7 mouse cellular contexts compared by ENCODE assay signal in genomic region chrX:104201592-104202139, GRCm38 (mm10). TPM values are rescaled to one million over a fixed set of nuclear protein-coding genes. Genes with fewer than 3 reads are reported as not detected.
A peak's percentile ranks its signal among the peaks of the same experiment; 100 is the strongest.
DNase-seq lines count a peak whose midpoint lies in the region; ATAC-seq and TF ChIP-seq lines count a peak whose summit lies in the region.

No protein-coding gene starts in this region.

- TF ChIP-seq CTCF in lung, adult 2 months (IDR thresholded peaks at IDR 0.05; ENCODE audit: insufficient read depth, low read length): no peak

- no peak for TF ChIP-seq POLR2A in lung, adult 2 months (IDR thresholded peaks at IDR 0.05; ENCODE audit: borderline replicate concordance, extremely low read depth, low read depth, low read length)

- ATAC-seq in lung, embryonic 15.5 days (ENCODE audit: borderline replicate concordance, extremely low read depth, low FRiP score, low TSS enrichment): no peak
- peak; percentile 35 for ATAC-seq in forebrain, embryonic 15.5 days (replicated peaks)
- ATAC-seq in limb, embryonic 15.5 days (ENCODE audit: insufficient number of reproducible peaks, low FRiP score, low TSS enrichment, low read depth): no peak

- peak overlapping the region; percentile 84 for H3K27ac ChIP-seq in lung, embryonic 15.5 days
- peak overlapping the region; percentile 97 for H3K27ac ChIP-seq in forebrain, embryonic 15.5 days (replicated peaks)
- no peak overlapping the region for H3K27ac ChIP-seq in limb, embryonic 15.5 days

- WGBS in lung, embryonic 15.5 days: 21% methylated on average over 16 of the region's 21 CpGs
- WGBS in lung, adult 2 months: 32% methylated on average over 21 of the region's 21 CpGs
- 29% methylated on average over 21 of the region's 21 CpGs for WGBS in forebrain, embryonic 15.5 days
- WGBS in limb, embryonic 15.5 days: 25% methylated on average over 21 of the region's 21 CpGs

- peak overlapping the region; percentile 71 for H3K4me2 ChIP-seq in lung, embryonic 15.5 days
- peak overlapping the region; percentile 55 for H3K4me2 ChIP-seq in forebrain, embryonic 15.5 days (replicated peaks)
- peak overlapping the region; percentile 64 for H3K4me2 ChIP-seq in limb, embryonic 15.5 days

- no peaks in the 10 kb centered on the region for H3K36me3 ChIP-seq in lung, embryonic 15.5 days
- H3K36me3 ChIP-seq in forebrain, embryonic 15.5 days: no peaks in the 10 kb centered on the region
- no peaks in the 10 kb centered on the region for H3K36me3 ChIP-seq in limb, embryonic 15.5 days

- peaks cover 25% of the 10 kb centered on the region; the same call in 1 of the 2 replicates for H3K27me3 ChIP-seq in lung, embryonic 15.5 days
- H3K27me3 ChIP-seq in forebrain, embryonic 15.5 days: 0 out of 2 replicates have a peak, but pooled peaks cover 4% of the 10 kb centered on the region
- peaks cover 30% of the 10 kb centered on the region for H3K27me3 ChIP-seq in limb, embryonic 15.5 days

- H3K9me3 ChIP-seq in lung, embryonic 15.5 days: no peaks in the 10 kb centered on the region
- H3K9me3 ChIP-seq in forebrain, embryonic 15.5 days: no peaks in the 10 kb centered on the region
- H3K9me3 ChIP-seq in limb, embryonic 15.5 days: no peaks in the 10 kb centered on the region

- H3K4me1 ChIP-seq in lung, embryonic 15.5 days: no peaks in the 10 kb centered on the region
- no peaks in the 10 kb centered on the region for H3K4me1 ChIP-seq in lung, adult 2 months (ENCODE audit: control insufficient read depth, insufficient read depth, low read length)
- peaks cover 11% of the 10 kb centered on the region for H3K4me1 ChIP-seq in forebrain, embryonic 15.5 days
- no peaks in the 10 kb centered on the region for H3K4me1 ChIP-seq in limb, embryonic 15.5 days

- peak overlapping the region; percentile 56 for H3K4me3 ChIP-seq in lung, embryonic 15.5 days
- no peak overlapping the region for H3K4me3 ChIP-seq in lung, adult 2 months (replicated peaks; ENCODE audit: extremely low read depth, low read depth, low read length)
- H3K4me3 ChIP-seq in forebrain, embryonic 15.5 days: peak overlapping the region; percentile 69
- H3K4me3 ChIP-seq in limb, embryonic 15.5 days: peak overlapping the region; percentile 55

- DNase-seq in lung, adult 2 months: no peak
- DNase-seq in right cerebral cortex, postnatal 14 days: peak; percentile 15
- no peak for DNase-seq in layer of hippocampus, adult 9-10 months (ENCODE audit: low spot score)
- no peak for DNase-seq in layer of hippocampus, adult 18-20 months (ENCODE audit: low spot score in 2 of 2)

- H3K9ac ChIP-seq in lung, embryonic 15.5 days: peak overlapping the region; percentile 54; the same call in 1 of the 2 replicates
- peak overlapping the region; percentile 73 for H3K9ac ChIP-seq in forebrain, embryonic 15.5 days (replicated peaks)
- no peak overlapping the region for H3K9ac ChIP-seq in limb, embryonic 15.5 days

RNA-seq across cellular contexts. Expression of gene Nexmif, which starts 0.7 kb away (rescaled TPM):
- 6.7 and 7.7 TPM in 2 replicates for polyA plus RNA-seq in lung, embryonic 15.5 days (2015; fragmentation: Nextera tagmentation; extraction: Ambion mirVana)
- polyA plus RNA-seq in lung, adult 2 months (2012; rRNA removed): 0.71 and 0.87 TPM in 2 replicates
- polyA plus RNA-seq in forebrain, embryonic 15.5 days (2015; fragmentation: Nextera tagmentation; extraction: Ambion mirVana): 17.0 and 17.8 TPM in 2 replicates
- 2.7 and 3.3 TPM in 2 replicates for polyA plus RNA-seq in limb, embryonic 15.5 days (2015; fragmentation: Nextera tagmentation; extraction: Ambion mirVana)
- total RNA-seq in layer of hippocampus, adult 18-20 months (2021): 10 to 100 TPM; 33.5 to 35.1 TPM
